Mouse (Mus musculus) ES-E14 (cell line): Measurements from ENCODE around the gene Stxbp1.

Experiments
- MAFK ChIP-seq: IDR thresholded peaks from 2 replicates; pipeline ENCODE4 v1.6.1; 2014; ENCODE audit warnings: mild to moderate bottlenecking, low read depth, low read length, inconsistent platforms; ENCODE audit not compliant: insufficient read depth
- ZNF384 ChIP-seq: IDR thresholded peaks from 2 replicates; pipeline ENCODE4 v1.6.1; 2012; ENCODE audit warnings: low read depth, low read length, inconsistent platforms

GRCm38 (mm10) chr2:32881054-32881453, 34.0 kb upstream of the Stxbp1 start:
- TF ChIP-seq MAFK: no peak
- no peak for TF ChIP-seq ZNF384
